Mouse (Mus musculus) right cerebral cortex, postnatal 4 days (tissue): ENCODE measurements around the gene Tenm2.
A peak's percentile ranks its signal among the peaks of the same experiment; 100 is the strongest.

Experiments
- DNase-seq: peaks from one replicate; pipeline ENCODE4 v3.0.0-alpha.2; 2022

Gene Tenm2

GRCm38 (mm10) chr11:36036061-36036695 lies 1199.6 kb downstream of the Tenm2 start:
- DNase-seq, result peak; percentile 40

GRCm38 (mm10) chr11:36031751-36032150 lies 1204.0 kb downstream of the Tenm2 start:
- no peak for DNase-seq

GRCm38 (mm10) chr11:36020009-36020408 lies 1215.8 kb downstream of the Tenm2 start:
- no peak for DNase-seq

- DNase-seq, result no peak
Observed at GRCm38 (mm10) chr11:36013179-36013578, 1222.6 kb downstream of the Tenm2 start.

- DNase-seq, result no peak
Observed at GRCm38 (mm10) chr11:36009281-36010208, 1226.2 kb downstream of the Tenm2 start.

GRCm38 (mm10) chr11:36002900-36003299 lies 1232.9 kb downstream of the Tenm2 start:
- no peak for DNase-seq

GRCm38 (mm10) chr11:36001282-36001970 lies 1234.3 kb downstream of the Tenm2 start:
- peak; percentile 89 for DNase-seq

- DNase-seq, result no peak
Observed at GRCm38 (mm10) chr11:36000585-36001281, 1235.0 kb downstream of the Tenm2 start.

- no peak for DNase-seq
Observed at GRCm38 (mm10) chr11:36000038-36000437, 1235.7 kb downstream of the Tenm2 start.

GRCm38 (mm10) chr11:35998048-35998447 lies 1237.7 kb downstream of the Tenm2 start:
- no peak for DNase-seq

- no peak for DNase-seq
Observed at GRCm38 (mm10) chr11:35995310-35995709, 1240.5 kb downstream of the Tenm2 start.

GRCm38 (mm10) chr11:35991846-35992245 lies 1243.9 kb downstream of the Tenm2 start:
- no peak for DNase-seq

GRCm38 (mm10) chr11:35989967-35990366 lies 1245.8 kb downstream of the Tenm2 start:
- no peak for DNase-seq

- peak; percentile 73 for DNase-seq
Observed at GRCm38 (mm10) chr11:35985841-35986393, 1249.8 kb downstream of the Tenm2 start.

- DNase-seq, result no peak
Observed at GRCm38 (mm10) chr11:35982734-35983133, 1253.0 kb downstream of the Tenm2 start.

- DNase-seq, result peak; percentile 69
Observed at GRCm38 (mm10) chr11:35980411-35980917, 1255.3 kb downstream of the Tenm2 start, which contains the start of gene Wwc1. Wwc1 (minus strand) TSS chr11:35980527.

- DNase-seq, result peak; percentile 37
Observed at GRCm38 (mm10) chr11:35979733-35980410, 1255.9 kb downstream of the Tenm2 start.

GRCm38 (mm10) chr11:35979266-35979732 lies 1256.5 kb downstream of the Tenm2 start:
- DNase-seq, result no peak

GRCm38 (mm10) chr11:35977796-35978195 lies 1258.0 kb downstream of the Tenm2 start:
- DNase-seq, result no peak

GRCm38 (mm10) chr11:35977096-35977495 lies 1258.7 kb downstream of the Tenm2 start:
- no peak for DNase-seq

GRCm38 (mm10) chr11:35976482-35976881 lies 1259.3 kb downstream of the Tenm2 start:
- peak; percentile 14 for DNase-seq
